Mouse (Mus musculus): ENCODE results near the gene Lrrfip2. TPM values are rescaled to one million over a fixed set of nuclear protein-coding genes. Genes with fewer than 3 reads are reported as not detected.

Lrrfip2 gene
- total and polyA plus RNA-seq, 2 experiments, result 9.7 to 37.8 TPM

DNA sequence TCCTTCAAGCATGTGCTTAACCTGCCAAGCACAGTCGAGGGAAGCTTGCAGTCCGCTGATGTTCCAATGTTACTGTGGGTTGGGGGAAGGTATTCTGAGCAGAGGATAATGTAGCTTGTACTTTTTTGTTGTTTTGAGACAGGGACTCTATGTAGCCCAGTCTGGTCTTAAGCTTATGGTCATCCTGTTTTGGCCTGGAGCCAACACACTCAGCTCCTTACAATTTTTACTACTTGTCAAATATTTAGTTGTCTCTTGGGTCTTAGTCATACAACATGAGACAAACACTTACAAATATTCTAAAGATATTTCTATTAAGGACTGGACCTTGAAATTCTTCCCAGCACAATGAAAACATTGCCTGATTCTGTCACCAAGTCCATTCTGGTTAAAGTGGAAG lies 75.8 kb downstream of the Lrrfip2 start:
- DNase-seq (ENCODE audit: extremely low read depth, low read depth, low spot score), result no peak
- H3K36me3 ChIP-seq (ENCODE audit: control insufficient read depth, insufficient read depth, low read length), result peaks cover 48% of the 10 kb centered on the region
- H3K27me3 ChIP-seq (ENCODE audit: control insufficient read depth, insufficient read depth, low read length), result no peaks in the 10 kb centered on the region
- WGBS, result 98% methylated on average over 2 of the region's 2 CpGs
- no peaks in the 10 kb centered on the region for H3K4me1 ChIP-seq (ENCODE audit: control insufficient read depth, insufficient read depth, low read length)
- no peak overlapping the region for H3K27ac ChIP-seq (replicated peaks; ENCODE audit: insufficient read depth, low read depth, low read length)
- no peak overlapping the region for H3K4me3 ChIP-seq (ENCODE audit: insufficient read depth, low read depth, low read length)
- H3K79me2 ChIP-seq (ENCODE audit: control insufficient read depth, insufficient read depth, low read length), result no peaks in the 10 kb centered on the region; the same call in 1 of the 2 replicates
- H3K9ac ChIP-seq (ENCODE audit: low read depth, low read length), result no peak overlapping the region
- TF ChIP-seq CTCF (IDR thresholded peaks at IDR 0.05; ENCODE audit: low read depth, low read length), result no peak
- TF ChIP-seq POLR2A (IDR thresholded peaks at IDR 0.05; ENCODE audit: extremely low read depth, insufficient read depth, low read length), result no peak

GRCm38 (mm10) chr9:111197116-111197515 lies 79.7 kb downstream of the Lrrfip2 start:
- peaks cover 45% of the 10 kb centered on the region for H3K36me3 ChIP-seq (ENCODE audit: control insufficient read depth, insufficient read depth, low read length)
- H3K27me3 ChIP-seq (ENCODE audit: control insufficient read depth, insufficient read depth, low read length), result no peaks in the 10 kb centered on the region
- no peak overlapping the region for H3K9ac ChIP-seq (ENCODE audit: low read depth, low read length)
- TF ChIP-seq POLR2A (IDR thresholded peaks at IDR 0.05; ENCODE audit: extremely low read depth, insufficient read depth, low read length) (no peak), CTCF (IDR thresholded peaks at IDR 0.05; ENCODE audit: low read depth, low read length) (no peak)
- 97% methylated on average over 3 of the region's 3 CpGs for WGBS
- H3K4me3 ChIP-seq (ENCODE audit: insufficient read depth, low read depth, low read length), result no peak overlapping the region
- no peaks in the 10 kb centered on the region for H3K4me1 ChIP-seq (ENCODE audit: control insufficient read depth, insufficient read depth, low read length)
- DNase-seq (ENCODE audit: extremely low read depth, low read depth, low spot score), result no peak
- H3K79me2 ChIP-seq (ENCODE audit: control insufficient read depth, insufficient read depth, low read length), result no peaks in the 10 kb centered on the region; the same call in 1 of the 2 replicates
- no peak overlapping the region for H3K27ac ChIP-seq (replicated peaks; ENCODE audit: insufficient read depth, low read depth, low read length)

DNA sequence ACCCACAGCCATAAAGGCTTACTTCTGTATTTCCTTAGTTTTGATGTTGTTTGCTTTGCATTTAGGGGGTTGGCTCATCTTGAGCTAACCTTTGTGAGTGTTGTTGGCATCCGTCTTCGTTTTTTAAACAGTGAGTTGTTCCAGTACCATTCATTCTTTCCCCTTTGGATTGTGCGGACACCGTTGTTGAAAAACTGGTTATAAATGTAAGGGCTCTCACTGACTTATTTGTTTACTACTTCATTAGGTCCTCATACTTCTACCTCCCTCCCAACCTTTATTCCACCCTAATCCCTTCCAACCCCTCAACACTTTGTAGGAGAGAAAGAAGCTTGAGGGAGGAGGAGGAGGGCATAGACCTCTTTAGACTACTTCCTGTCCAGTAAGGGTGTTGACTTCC lies 80.3 kb downstream of the Lrrfip2 start:
- Histone ChIP-seq H3K9ac (ENCODE audit: low read depth, low read length) (no peak overlapping the region), H3K79me2 (ENCODE audit: control insufficient read depth, insufficient read depth, low read length) (no peaks in the 10 kb centered on the region; the same call in 1 of the 2 replicates), H3K27ac (replicated peaks; ENCODE audit: insufficient read depth, low read depth, low read length) (no peak overlapping the region), H3K4me1 (ENCODE audit: control insufficient read depth, insufficient read depth, low read length) (no peaks in the 10 kb centered on the region), H3K4me3 (ENCODE audit: insufficient read depth, low read depth, low read length) (no peak overlapping the region), H3K36me3 (ENCODE audit: control insufficient read depth, insufficient read depth, low read length) (peaks cover 48% of the 10 kb centered on the region), H3K27me3 (ENCODE audit: control insufficient read depth, insufficient read depth, low read length) (no peaks in the 10 kb centered on the region)
- 71% methylated on average over 4 of the region's 4 CpGs for WGBS
- DNase-seq (ENCODE audit: extremely low read depth, low read depth, low spot score), result no peak
- TF ChIP-seq POLR2A (IDR thresholded peaks at IDR 0.05; ENCODE audit: extremely low read depth, insufficient read depth, low read length) (no peak), CTCF (IDR thresholded peaks at IDR 0.05; ENCODE audit: low read depth, low read length) (no peak)

GRCm38 (mm10) chr9:111198332-111198731 lies 80.9 kb downstream of the Lrrfip2 start:
- Histone ChIP-seq H3K27me3 (ENCODE audit: control insufficient read depth, insufficient read depth, low read length) (no peaks in the 10 kb centered on the region), H3K9ac (ENCODE audit: low read depth, low read length) (no peak overlapping the region), H3K27ac (replicated peaks; ENCODE audit: insufficient read depth, low read depth, low read length) (no peak overlapping the region), H3K4me1 (ENCODE audit: control insufficient read depth, insufficient read depth, low read length) (no peaks in the 10 kb centered on the region), H3K79me2 (ENCODE audit: control insufficient read depth, insufficient read depth, low read length) (no peaks in the 10 kb centered on the region; the same call in 1 of the 2 replicates), H3K4me3 (ENCODE audit: insufficient read depth, low read depth, low read length) (no peak overlapping the region), H3K36me3 (ENCODE audit: control insufficient read depth, insufficient read depth, low read length) (peaks cover 45% of the 10 kb centered on the region)
- DNase-seq (ENCODE audit: extremely low read depth, low read depth, low spot score), result no peak
- WGBS, result 61% methylated on average over 1 of the region's 1 CpGs
- no peak for TF ChIP-seq POLR2A (IDR thresholded peaks at IDR 0.05; ENCODE audit: extremely low read depth, insufficient read depth, low read length)
- no peak for TF ChIP-seq CTCF (IDR thresholded peaks at IDR 0.05; ENCODE audit: low read depth, low read length)

GRCm38 (mm10) chr9:111200208-111200607 lies 82.8 kb downstream of the Lrrfip2 start:
- Histone ChIP-seq H3K79me2 (ENCODE audit: control insufficient read depth, insufficient read depth, low read length) (no peaks in the 10 kb centered on the region; the same call in 1 of the 2 replicates), H3K36me3 (ENCODE audit: control insufficient read depth, insufficient read depth, low read length) (peaks cover 47% of the 10 kb centered on the region), H3K4me3 (ENCODE audit: insufficient read depth, low read depth, low read length) (no peak overlapping the region), H3K4me1 (ENCODE audit: control insufficient read depth, insufficient read depth, low read length) (no peaks in the 10 kb centered on the region), H3K27ac (replicated peaks; ENCODE audit: insufficient read depth, low read depth, low read length) (no peak overlapping the region), H3K9ac (ENCODE audit: low read depth, low read length) (no peak overlapping the region), H3K27me3 (ENCODE audit: control insufficient read depth, insufficient read depth, low read length) (no peaks in the 10 kb centered on the region)
- TF ChIP-seq POLR2A (IDR thresholded peaks at IDR 0.05; ENCODE audit: extremely low read depth, insufficient read depth, low read length) (no peak), CTCF (IDR thresholded peaks at IDR 0.05; ENCODE audit: low read depth, low read length) (no peak)
- DNase-seq (ENCODE audit: extremely low read depth, low read depth, low spot score), result no peak

DNA sequence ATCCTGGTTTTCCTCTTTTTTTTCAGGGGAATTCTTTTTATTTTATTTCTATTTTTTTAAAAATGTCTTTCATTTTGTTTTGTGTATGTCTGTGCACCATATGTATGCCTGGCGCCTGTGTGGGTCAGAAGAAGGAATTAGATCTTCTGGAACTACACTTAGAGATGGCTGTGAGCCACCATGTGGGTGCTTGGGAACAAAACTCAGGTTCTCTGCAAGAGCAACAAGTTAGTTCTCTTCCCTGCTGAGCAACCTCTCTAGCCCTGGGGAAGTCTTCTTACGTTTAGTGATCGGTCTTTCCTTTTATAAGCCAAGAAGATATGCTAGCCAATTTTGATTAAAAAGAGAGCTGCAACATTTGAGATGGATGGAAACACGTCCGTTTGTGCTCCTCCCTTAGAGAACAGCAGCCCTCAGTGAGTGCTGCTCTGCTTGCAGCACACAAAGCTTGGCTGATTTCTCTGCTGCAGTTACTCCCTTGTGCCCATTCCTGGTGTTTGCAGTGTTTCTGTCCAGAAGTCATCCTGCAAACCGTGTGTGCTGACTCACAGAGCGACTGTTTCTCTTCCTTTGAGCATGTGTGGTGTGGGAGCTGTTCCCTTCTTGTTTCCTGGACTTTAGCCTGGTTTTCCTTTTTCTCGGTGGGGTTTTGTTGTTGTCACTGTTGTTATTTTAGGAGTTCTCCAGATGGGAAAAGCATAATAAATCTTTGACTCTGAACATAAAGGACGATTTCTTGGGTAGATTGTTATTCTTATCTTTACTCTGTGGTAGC lies 87.4 kb downstream of the Lrrfip2 start:
- Histone ChIP-seq H3K36me3 (ENCODE audit: control insufficient read depth, insufficient read depth, low read length) (peaks cover 50% of the 10 kb centered on the region), H3K27ac (replicated peaks; ENCODE audit: insufficient read depth, low read depth, low read length) (no peak overlapping the region), H3K9ac (ENCODE audit: low read depth, low read length) (no peak overlapping the region), H3K4me3 (ENCODE audit: insufficient read depth, low read depth, low read length) (no peak overlapping the region), H3K79me2 (ENCODE audit: control insufficient read depth, insufficient read depth, low read length) (no peaks in the 10 kb centered on the region), H3K4me1 (ENCODE audit: control insufficient read depth, insufficient read depth, low read length) (0 out of 2 replicates have a peak, but pooled peaks cover 2% of the 10 kb centered on the region), H3K27me3 (ENCODE audit: control insufficient read depth, insufficient read depth, low read length) (no peaks in the 10 kb centered on the region)
- DNase-seq (ENCODE audit: extremely low read depth, low read depth, low spot score), result no peak
- TF ChIP-seq CTCF (IDR thresholded peaks at IDR 0.05; ENCODE audit: low read depth, low read length), result no peak
- TF ChIP-seq POLR2A (IDR thresholded peaks at IDR 0.05; ENCODE audit: extremely low read depth, insufficient read depth, low read length), result no peak
- 60% methylated on average over 9 of the region's 9 CpGs for WGBS

Data from liver, adult 2 months (tissue).